Mouse (Mus musculus) stomach, embryonic 16.5 days (tissue): ENCODE measurements around the gene Mamdc2. TPM values are rescaled to one million over a fixed set of nuclear protein-coding genes. Genes with fewer than 3 reads are reported as not detected.

Source experiments
- ATAC-seq: fragments of 200-750 bp; cut with Nextera tagmentation; 2 replicates; pipeline ENCODE4 v1.8.0; 2017; ENCODE audit warnings: moderate number of reproducible peaks, moderate TSS enrichment; ENCODE audit not compliant: insufficient read depth, low FRiP score
- H3K27ac ChIP-seq: fragments of 300-500 bp; sonication (generic); 2 replicates; pipeline ENCODE4 v1.5.1; 2014; ENCODE audit warnings: low read length
- H3K27me3 ChIP-seq: fragments of 300-500 bp; sonication (generic); 2 replicates; pipeline ENCODE4 v1.6.1; 2014; ENCODE audit warnings: low read length, control low read depth, mixed read lengths; ENCODE audit not compliant: control insufficient read depth, insufficient read depth
- H3K36me3 ChIP-seq: fragments of 300-500 bp; sonication (generic); 2 replicates; pipeline ENCODE4 v1.6.1; 2014; ENCODE audit warnings: low read length; ENCODE audit not compliant: control insufficient read depth, insufficient read depth
- H3K4me1 ChIP-seq: fragments of 300-500 bp; sonication (generic); 2 replicates; pipeline ENCODE4 v1.6.1; 2014; ENCODE audit warnings: low read length, control low read depth, mixed read lengths; ENCODE audit not compliant: control insufficient read depth, insufficient read depth
- H3K4me2 ChIP-seq: fragments of 300-500 bp; sonication (generic); 2 replicates; pipeline ENCODE4 v1.6.1; 2014; ENCODE audit warnings: low read depth, low read length, mixed read lengths
- H3K4me3 ChIP-seq: fragments of 300-500 bp; sonication (generic); replicated peaks from 2 replicates; pipeline ENCODE4 v1.5.1; 2014; ENCODE audit warnings: mild to moderate bottlenecking, low read length
- H3K9ac ChIP-seq: fragments of 300-500 bp; sonication (generic); 2 replicates; pipeline ENCODE4 v1.6.1; 2014; ENCODE audit warnings: low read length
- H3K9me3 ChIP-seq: fragments of 300-500 bp; sonication (generic); replicated peaks from 2 replicates; pipeline ENCODE4 v1.6.1; 2016; ENCODE audit warnings: low read length, control low read depth; ENCODE audit not compliant: control insufficient read depth
- WGBS: fragments of 180-500 bp; shearing (Covaris S2); extraction: QIAGEN DNeasy Blood & Tissue Kit; methylation state at CpG from one replicate; pipeline ENCODE4 v1.1.7; 2014; 5-methylcytosine and 5-hydroxymethylcytosine counted together
- polyA plus RNA-seq: library from polyadenylated mRNA; unstranded; fragments of >200 nt; fragmentation: Nextera tagmentation; extraction: Ambion mirVana; gene quantifications from 2 replicates; pipeline ENCODE4 v1.2.1, GENCODE M21; 2015

The Mamdc2 gene
- polyA plus RNA-seq, 1 experiment from 2014 or later = 4.4 TPM

- WGBS = 53% methylated on average over 8 of the region's 8 CpGs
- no peaks in the 10 kb centered on the region for H3K27me3 ChIP-seq
- H3K9me3 ChIP-seq = 0 out of 2 replicates have a peak, but pooled peaks cover 2% of the 10 kb centered on the region
- H3K27ac ChIP-seq = no peak overlapping the region
- H3K4me2 ChIP-seq = no peak overlapping the region
- no peaks in the 10 kb centered on the region for H3K4me1 ChIP-seq
- no peak overlapping the region for H3K9ac ChIP-seq
- ATAC-seq = no peak
- H3K4me3 ChIP-seq = no peak overlapping the region
- no peaks in the 10 kb centered on the region for H3K36me3 ChIP-seq
These were observed 166.2 kb downstream of the Mamdc2 start for GRCm38 (mm10) chr19:23281911-23282660.

GRCm38 (mm10) chr19:23274054-23274724 lies 174.1 kb downstream of the Mamdc2 start:
- Histone ChIP-seq H3K27ac (no peak overlapping the region), H3K27me3 (no peaks in the 10 kb centered on the region), H3K36me3 (no peaks in the 10 kb centered on the region), H3K9me3 (no peaks in the 10 kb centered on the region), H3K4me1 (peaks cover 8% of the 10 kb centered on the region), H3K4me2 (peak overlapping the region; percentile 69), H3K9ac (peak overlapping the region; percentile 93), H3K4me3 (peak overlapping the region; percentile 95)
- ATAC-seq = no peak; the same call in 1 of the 2 replicates
- WGBS = 55% methylated on average over 4 of the region's 4 CpGs

- H3K27ac ChIP-seq = peak within 1 kb of the TSS; percentile 61
- under 1% methylated on average over 69 of the region's 69 CpGs for WGBS
These were observed 174.7 kb downstream of the Mamdc2 start, which contains the start of gene Smc5 for GRCm38 (mm10) chr19:23273355-23274053. Gene Smc5, minus strand, starts transcription at chr19:23273897.

DNA sequence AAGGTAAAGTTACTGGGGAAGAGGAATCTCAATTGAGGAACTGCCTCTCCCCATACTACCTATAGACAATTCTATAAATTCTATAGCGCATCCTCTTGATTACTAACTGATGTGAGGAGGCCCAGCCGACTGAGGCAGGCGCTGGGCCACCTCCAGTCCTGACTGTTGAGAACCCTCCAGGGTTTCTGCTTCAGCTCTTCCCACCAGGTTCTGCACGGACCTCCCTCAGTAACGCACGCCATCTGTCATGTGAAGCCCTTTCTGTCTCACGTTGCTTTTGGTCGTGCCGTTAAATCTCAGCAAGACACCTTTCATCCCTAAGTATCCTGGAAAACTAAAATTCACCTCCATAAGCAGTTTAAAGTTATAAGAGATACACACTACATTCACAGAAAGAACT lies 191.5 kb downstream of the Mamdc2 start:
- no peak overlapping the region for H3K4me2 ChIP-seq
- H3K9ac ChIP-seq = no peak overlapping the region
- no peak overlapping the region for H3K4me3 ChIP-seq
- H3K27me3 ChIP-seq = no peaks in the 10 kb centered on the region
- WGBS = 84% methylated on average over 9 of the region's 9 CpGs
- no peak for ATAC-seq
- no peaks in the 10 kb centered on the region for H3K4me1 ChIP-seq
- H3K27ac ChIP-seq = no peak overlapping the region
- peaks cover 20% of the 10 kb centered on the region; the same call in 1 of the 2 replicates for H3K36me3 ChIP-seq
- no peaks in the 10 kb centered on the region for H3K9me3 ChIP-seq

More at GRCm38 (mm10) chr19:23273355-23274053, 174.7 kb downstream of the Mamdc2 start, which contains the start of gene Smc5:
- Histone ChIP-seq H3K4me3 (peak within 1 kb of the TSS; percentile 95), H3K27me3 (no peaks in the 10 kb centered on the region), H3K4me1 (peaks cover 8% of the 10 kb centered on the region), H3K9ac (peak within 1 kb of the TSS; percentile 93), H3K36me3 (no peaks in the 10 kb centered on the region), H3K4me2 (peak within 1 kb of the TSS; percentile 69), H3K9me3 (no peaks in the 10 kb centered on the region)
- peak; percentile 96 for ATAC-seq

Other genes with a start within 250 kb of the Mamdc2 start
- gene Smc5, start 174.5 kb downstream of the Mamdc2 start, polyA plus RNA-seq = 23.6 and 26.5 TPM in 2 replicates
- gene 1700028P14Rik, start 204.4 kb upstream of the Mamdc2 start, polyA plus RNA-seq = 0.27 TPM in 1 of 2 replicates, not detected in the other
- 4.3 and 5.4 TPM in 2 replicates for gene Ptar1, start 239.0 kb upstream of the Mamdc2 start, polyA plus RNA-seq